Mouse (Mus musculus): ENCODE results near the gene Ccl6. TPM values are rescaled to one million over a fixed set of nuclear protein-coding genes. Genes with fewer than 3 reads are reported as not detected.

Ccl6 gene
- polyA plus RNA-seq, 1 experiment: 218 TPM

- peak; percentile 75 for TF ChIP-seq CTCF (IDR thresholded peaks at IDR 0.05; ENCODE audit: control insufficient read depth, insufficient read depth, low read length)
- no peak for TF ChIP-seq POLR2A (IDR thresholded peaks at IDR 0.05; ENCODE audit: borderline replicate concordance, control insufficient read depth, low read depth, low read length)
- WGBS: 36% methylated on average over 4 of the region's 4 CpGs
- H3K4me1 ChIP-seq (ENCODE audit: control insufficient read depth, insufficient read depth, low read length): no peaks in the 10 kb centered on the region; the same call in 1 of the 2 replicates
These were observed 39.9 kb upstream of the Ccl6 start for GRCm38 (mm10) chr11:83632744-83633143.

DNA sequence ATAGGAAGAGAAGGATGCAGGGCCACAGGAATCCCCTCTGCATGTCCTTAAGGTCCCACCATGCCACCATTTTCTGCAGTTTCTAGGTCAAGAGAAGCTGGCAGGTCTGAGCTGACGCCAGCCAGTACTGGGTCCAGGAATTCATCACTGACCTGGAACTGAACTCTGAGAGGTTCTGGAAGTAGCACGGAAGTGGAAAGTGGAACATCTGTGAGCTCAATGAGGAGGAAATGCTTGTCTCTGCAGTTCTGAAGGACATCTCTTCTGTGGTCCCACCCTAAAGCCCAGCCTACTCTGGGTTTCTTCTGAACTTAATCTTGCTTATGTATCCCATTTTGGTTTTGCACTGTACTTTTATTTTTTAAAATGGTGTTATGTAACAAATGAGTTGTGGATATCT, 38.2 kb upstream of the Ccl6 start:
- no peak overlapping the region for H3K27ac ChIP-seq (ENCODE audit: control insufficient read depth, insufficient read depth, low read depth, low read length, poor library complexity)
- no peaks in the 10 kb centered on the region; the same call in 1 of the 2 replicates for H3K4me1 ChIP-seq (ENCODE audit: control insufficient read depth, insufficient read depth, low read length)
- no peak for TF ChIP-seq CTCF (IDR thresholded peaks at IDR 0.05; ENCODE audit: control insufficient read depth, insufficient read depth, low read length)
- 57% methylated on average over 2 of the region's 2 CpGs for WGBS
- no peak overlapping the region for H3K4me3 ChIP-seq (replicated peaks; ENCODE audit: control insufficient read depth, low read depth, low read length)

More at GRCm38 (mm10) chr11:83632744-83633143, 39.9 kb upstream of the Ccl6 start:
- H3K4me3 ChIP-seq (replicated peaks; ENCODE audit: control insufficient read depth, low read depth, low read length): no peak overlapping the region
- no peak overlapping the region for H3K27ac ChIP-seq (ENCODE audit: control insufficient read depth, insufficient read depth, low read depth, low read length, poor library complexity)

- Histone ChIP-seq H3K4me3 (replicated peaks; ENCODE audit: control insufficient read depth, low read depth, low read length) (no peak overlapping the region), H3K4me1 (ENCODE audit: control insufficient read depth, insufficient read depth, low read length) (no peaks in the 10 kb centered on the region; the same call in 1 of the 2 replicates), H3K27ac (ENCODE audit: control insufficient read depth, insufficient read depth, low read depth, low read length, poor library complexity) (no peak overlapping the region)
- TF ChIP-seq POLR2A (IDR thresholded peaks at IDR 0.05; ENCODE audit: borderline replicate concordance, control insufficient read depth, low read depth, low read length): no peak
- TF ChIP-seq CTCF (IDR thresholded peaks at IDR 0.05; ENCODE audit: control insufficient read depth, insufficient read depth, low read length): no peak
- WGBS: 88% methylated on average over 1 of the region's 1 CpGs
These were observed 37.7 kb upstream of the Ccl6 start for GRCm38 (mm10) chr11:83630630-83631029.

DNA sequence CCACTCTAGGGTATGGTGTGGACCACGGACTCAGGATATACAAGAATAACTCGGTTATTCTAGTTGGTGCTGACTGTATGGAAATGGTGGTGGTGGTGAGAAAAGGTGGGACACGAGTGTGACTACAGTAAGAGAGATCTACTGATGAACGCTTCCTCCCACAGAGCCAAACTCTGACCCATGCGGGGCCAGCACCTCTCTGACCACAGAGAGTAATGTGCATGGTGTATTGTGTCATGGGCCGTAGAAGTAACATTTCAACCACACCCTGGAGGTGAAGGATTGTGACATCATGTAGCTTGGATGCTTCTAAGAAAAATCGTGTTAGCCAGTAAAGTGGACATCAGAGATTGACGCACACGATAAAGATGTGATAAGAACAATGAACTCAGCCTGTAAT, 35.9 kb upstream of the Ccl6 start:
- 43% methylated on average over 9 of the region's 9 CpGs for WGBS
- TF ChIP-seq POLR2A (IDR thresholded peaks at IDR 0.05; ENCODE audit: borderline replicate concordance, control insufficient read depth, low read depth, low read length): no peak
- no peak for TF ChIP-seq CTCF (IDR thresholded peaks at IDR 0.05; ENCODE audit: control insufficient read depth, insufficient read depth, low read length)
- Histone ChIP-seq H3K4me1 (ENCODE audit: control insufficient read depth, insufficient read depth, low read length) (no peaks in the 10 kb centered on the region; the same call in 1 of the 2 replicates), H3K4me3 (replicated peaks; ENCODE audit: control insufficient read depth, low read depth, low read length) (no peak overlapping the region), H3K27ac (ENCODE audit: control insufficient read depth, insufficient read depth, low read depth, low read length, poor library complexity) (peak overlapping the region; percentile 59)

- Histone ChIP-seq H3K4me3 (replicated peaks; ENCODE audit: control insufficient read depth, low read depth, low read length) (no peak overlapping the region), H3K4me1 (ENCODE audit: control insufficient read depth, insufficient read depth, low read length) (no peaks in the 10 kb centered on the region; the same call in 1 of the 2 replicates), H3K27ac (ENCODE audit: control insufficient read depth, insufficient read depth, low read depth, low read length, poor library complexity) (no peak overlapping the region)
- TF ChIP-seq CTCF (IDR thresholded peaks at IDR 0.05; ENCODE audit: control insufficient read depth, insufficient read depth, low read length) (no peak), POLR2A (IDR thresholded peaks at IDR 0.05; ENCODE audit: borderline replicate concordance, control insufficient read depth, low read depth, low read length) (no peak)
- 78% methylated on average over 3 of the region's 3 CpGs for WGBS
These were observed 30.7 kb upstream of the Ccl6 start for GRCm38 (mm10) chr11:83623586-83623985.

DNA sequence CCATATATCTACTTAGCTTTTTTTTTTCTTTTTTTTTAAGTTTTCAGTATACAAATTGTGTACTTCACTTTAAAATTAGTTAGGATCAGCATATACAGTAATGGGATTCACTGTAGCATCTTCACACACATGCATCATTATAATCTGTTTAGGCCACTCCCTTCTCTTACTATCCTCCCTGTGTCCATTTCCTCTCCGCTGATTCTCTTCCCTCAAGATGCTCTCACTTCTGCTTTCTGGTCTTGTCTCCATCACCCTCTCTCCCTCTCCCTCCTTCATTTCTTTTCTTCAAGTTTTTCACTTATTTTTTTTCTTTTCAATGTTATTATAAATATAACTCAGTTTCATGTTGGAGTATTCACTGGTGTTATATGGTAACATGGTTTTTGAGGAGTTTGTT, 26.1 kb upstream of the Ccl6 start:
- peaks cover 2% of the 10 kb centered on the region for H3K4me1 ChIP-seq (ENCODE audit: control insufficient read depth, insufficient read depth, low read length)
- no peak overlapping the region for H3K4me3 ChIP-seq (replicated peaks; ENCODE audit: control insufficient read depth, low read depth, low read length)
- H3K27ac ChIP-seq (ENCODE audit: control insufficient read depth, insufficient read depth, low read depth, low read length, poor library complexity): no peak overlapping the region
- WGBS: 21% methylated on average over 1 of the region's 1 CpGs
- TF ChIP-seq CTCF (IDR thresholded peaks at IDR 0.05; ENCODE audit: control insufficient read depth, insufficient read depth, low read length) (no peak), POLR2A (IDR thresholded peaks at IDR 0.05; ENCODE audit: borderline replicate concordance, control insufficient read depth, low read depth, low read length) (no peak)

DNA sequence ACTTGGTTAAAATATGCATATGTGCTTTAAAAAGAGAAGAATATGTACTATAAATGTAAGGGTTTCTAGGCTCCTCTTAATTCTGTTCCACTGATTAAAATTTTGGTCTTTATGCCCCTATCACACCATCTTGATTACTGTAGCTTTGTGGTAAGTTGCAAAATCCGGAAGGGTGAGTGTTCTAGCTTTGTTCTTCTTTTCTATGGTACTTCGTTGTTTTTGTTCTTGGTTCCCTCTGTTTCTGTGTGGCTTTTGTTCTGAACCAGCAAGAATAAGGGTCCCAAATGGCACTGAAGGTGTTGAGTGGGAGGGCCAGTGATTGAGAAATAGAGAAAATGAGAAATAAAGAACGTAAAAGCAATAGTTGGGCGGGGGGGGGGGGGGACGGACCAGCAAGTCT, 25.4 kb upstream of the Ccl6 start:
- H3K4me1 ChIP-seq (ENCODE audit: control insufficient read depth, insufficient read depth, low read length): peaks cover 2% of the 10 kb centered on the region
- WGBS: 24% methylated on average over 5 of the region's 5 CpGs
- H3K27ac ChIP-seq (ENCODE audit: control insufficient read depth, insufficient read depth, low read depth, low read length, poor library complexity): no peak overlapping the region
- no peak overlapping the region for H3K4me3 ChIP-seq (replicated peaks; ENCODE audit: control insufficient read depth, low read depth, low read length)
- TF ChIP-seq CTCF (IDR thresholded peaks at IDR 0.05; ENCODE audit: control insufficient read depth, insufficient read depth, low read length): no peak
- TF ChIP-seq POLR2A (IDR thresholded peaks at IDR 0.05; ENCODE audit: borderline replicate concordance, control insufficient read depth, low read depth, low read length): no peak

- peak overlapping the region; percentile 69; the same call in 1 of the 2 replicates for H3K27ac ChIP-seq (ENCODE audit: control insufficient read depth, insufficient read depth, low read depth, low read length, poor library complexity)
- 43% methylated on average over 1 of the region's 1 CpGs for WGBS
These were observed 23.7 kb upstream of the Ccl6 start for GRCm38 (mm10) chr11:83616586-83616985.

DNA sequence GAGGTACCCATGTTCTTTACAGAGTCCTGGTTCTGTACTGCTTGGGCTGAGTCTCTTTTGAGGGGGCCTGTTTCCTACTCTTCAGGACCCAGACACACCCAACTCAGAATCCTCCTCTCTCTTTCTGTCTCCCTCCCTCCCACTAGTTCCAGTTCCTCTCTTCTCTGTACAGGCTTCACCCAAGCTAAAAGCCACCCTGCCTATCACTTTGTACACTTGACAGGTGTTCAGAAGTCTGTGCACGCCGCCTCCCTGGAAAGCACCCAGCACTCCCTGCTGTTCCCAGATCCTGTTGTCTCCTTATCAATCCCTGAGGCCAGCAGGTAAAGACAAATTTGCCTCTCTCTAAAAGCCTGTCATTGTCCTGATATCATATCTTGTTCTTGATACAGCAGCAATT, 18.0 kb upstream of the Ccl6 start:
- TF ChIP-seq CTCF (IDR thresholded peaks at IDR 0.05; ENCODE audit: control insufficient read depth, insufficient read depth, low read length): no peak
- no peak for TF ChIP-seq POLR2A (IDR thresholded peaks at IDR 0.05; ENCODE audit: borderline replicate concordance, control insufficient read depth, low read depth, low read length)
- 61% methylated on average over 2 of the region's 2 CpGs for WGBS
- no peak overlapping the region for H3K27ac ChIP-seq (ENCODE audit: control insufficient read depth, insufficient read depth, low read depth, low read length, poor library complexity)
- H3K4me3 ChIP-seq (replicated peaks; ENCODE audit: control insufficient read depth, low read depth, low read length): no peak overlapping the region
- H3K4me1 ChIP-seq (ENCODE audit: control insufficient read depth, insufficient read depth, low read length): peaks cover 3% of the 10 kb centered on the region

More at GRCm38 (mm10) chr11:83616586-83616985, 23.7 kb upstream of the Ccl6 start:
- H3K4me1 ChIP-seq (ENCODE audit: control insufficient read depth, insufficient read depth, low read length): peaks cover 2% of the 10 kb centered on the region
- H3K4me3 ChIP-seq (replicated peaks; ENCODE audit: control insufficient read depth, low read depth, low read length): no peak overlapping the region
- TF ChIP-seq CTCF (IDR thresholded peaks at IDR 0.05; ENCODE audit: control insufficient read depth, insufficient read depth, low read length) (no peak), POLR2A (IDR thresholded peaks at IDR 0.05; ENCODE audit: borderline replicate concordance, control insufficient read depth, low read depth, low read length) (no peak)
